Mouse (Mus musculus): ENCODE results near the gene Olfr851. TPM values are rescaled to one million over a fixed set of nuclear protein-coding genes. Genes with fewer than 3 reads are reported as not detected.

Olfr851 gene
- not detected in 2 replicates for total RNA-seq (2017)

- no peak for ATAC-seq (ENCODE audit: extremely low read depth, insufficient number of reproducible peaks, low FRiP score, poor library complexity, severe bottlenecking)
Measured at GRCm38 (mm10) chr9:19492995-19493394, at the start of gene Olfr851. Gene Olfr851 (plus strand): TSS chr9:19493295.

DNA sequence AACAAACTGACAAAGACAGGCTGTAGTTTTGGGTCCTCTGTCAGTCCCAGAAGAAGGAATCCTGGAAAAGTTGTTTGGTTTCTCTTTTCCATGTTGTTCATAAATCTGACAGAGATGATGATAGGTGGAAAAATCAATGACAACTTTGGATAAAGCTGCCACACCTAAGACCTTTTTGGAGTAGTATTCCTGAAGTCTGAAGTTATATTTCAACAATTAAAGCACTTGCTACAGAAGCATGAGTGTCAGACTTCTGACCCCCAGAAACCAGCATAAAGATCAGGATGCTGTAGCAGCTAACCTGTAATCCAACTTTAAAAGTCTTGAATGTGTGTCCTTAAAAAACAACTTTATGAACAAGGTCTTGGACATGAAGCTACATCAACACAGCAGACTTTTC lies 14.9 kb upstream of the Olfr851 start, which contains the start of gene Olfr850:
Gene Olfr850 (minus strand): TSS at position 101 of the 400 bp plus-strand sequence.
- ATAC-seq (ENCODE audit: extremely low read depth, insufficient number of reproducible peaks, low FRiP score, poor library complexity, severe bottlenecking) = no peak

DNA sequence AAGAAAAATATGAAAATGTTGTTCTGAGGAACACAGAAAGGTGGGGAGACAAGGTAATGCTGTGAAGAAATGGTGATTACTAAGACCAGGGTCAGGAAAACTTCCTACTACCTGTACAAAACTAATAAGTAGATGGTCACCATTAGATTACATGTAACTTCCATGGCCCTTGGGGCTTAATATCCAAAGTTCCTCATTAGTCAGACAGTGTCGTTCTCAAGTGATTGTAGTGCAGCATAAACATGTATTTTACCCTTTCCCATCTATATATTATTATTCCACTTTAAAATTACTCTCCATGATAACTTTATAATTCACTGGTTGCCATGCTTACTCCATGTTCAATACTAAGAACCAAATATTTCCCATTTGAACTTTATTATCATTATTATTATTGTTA lies 47.9 kb downstream of the Olfr851 start, which contains the start of gene Olfr853:
Gene Olfr853 (minus strand): TSS at position 101 of the 400 bp plus-strand sequence.
- no peak for ATAC-seq (ENCODE audit: extremely low read depth, insufficient number of reproducible peaks, low FRiP score, poor library complexity, severe bottlenecking)

Other genes with a start within 250 kb of the Olfr851 start
- not detected in 2 replicates for gene Olfr843, start 241.3 kb upstream of the Olfr851 start, total RNA-seq (2017)
- not detected in 2 replicates for gene Olfr844, start 176.9 kb upstream of the Olfr851 start, total RNA-seq (2017)
- gene Olfr845, start 156.8 kb upstream of the Olfr851 start, total RNA-seq (2017) = not detected in 2 replicates
- not detected in 2 replicates for gene Olfr846, start 129.3 kb upstream of the Olfr851 start, total RNA-seq (2017)
- 1.9 TPM in 1 of 2 replicates, not detected in the other for gene Olfr847, start 114.6 kb upstream of the Olfr851 start, total RNA-seq (2017)
- 0.49 TPM in 1 of 2 replicates, not detected in the other for gene Olfr849, start 53.0 kb upstream of the Olfr851 start, total RNA-seq (2017)
- not detected in 2 replicates for gene Olfr850, start 15.0 kb upstream of the Olfr851 start, total RNA-seq (2017)
- not detected in 2 replicates for gene Olfr853, start 47.8 kb downstream of the Olfr851 start, total RNA-seq (2017)
- gene Olfr854, start 74.1 kb downstream of the Olfr851 start, total RNA-seq (2017) = not detected in 2 replicates
- gene Olfr855, start 89.3 kb downstream of the Olfr851 start, total RNA-seq (2017) = not detected in 2 replicates
- gene Zfp317, start 128.8 kb downstream of the Olfr851 start, total RNA-seq (2017) = 47.8 and 48.3 TPM in 2 replicates
- gene Olfr857, start 216.1 kb downstream of the Olfr851 start, total RNA-seq (2017) = not detected in 2 replicates

All from neutrophil, adult 5-6 weeks (primary cell).